ENCODE assay signal across 18 mouse cellular contexts in the genomic region with DNA sequence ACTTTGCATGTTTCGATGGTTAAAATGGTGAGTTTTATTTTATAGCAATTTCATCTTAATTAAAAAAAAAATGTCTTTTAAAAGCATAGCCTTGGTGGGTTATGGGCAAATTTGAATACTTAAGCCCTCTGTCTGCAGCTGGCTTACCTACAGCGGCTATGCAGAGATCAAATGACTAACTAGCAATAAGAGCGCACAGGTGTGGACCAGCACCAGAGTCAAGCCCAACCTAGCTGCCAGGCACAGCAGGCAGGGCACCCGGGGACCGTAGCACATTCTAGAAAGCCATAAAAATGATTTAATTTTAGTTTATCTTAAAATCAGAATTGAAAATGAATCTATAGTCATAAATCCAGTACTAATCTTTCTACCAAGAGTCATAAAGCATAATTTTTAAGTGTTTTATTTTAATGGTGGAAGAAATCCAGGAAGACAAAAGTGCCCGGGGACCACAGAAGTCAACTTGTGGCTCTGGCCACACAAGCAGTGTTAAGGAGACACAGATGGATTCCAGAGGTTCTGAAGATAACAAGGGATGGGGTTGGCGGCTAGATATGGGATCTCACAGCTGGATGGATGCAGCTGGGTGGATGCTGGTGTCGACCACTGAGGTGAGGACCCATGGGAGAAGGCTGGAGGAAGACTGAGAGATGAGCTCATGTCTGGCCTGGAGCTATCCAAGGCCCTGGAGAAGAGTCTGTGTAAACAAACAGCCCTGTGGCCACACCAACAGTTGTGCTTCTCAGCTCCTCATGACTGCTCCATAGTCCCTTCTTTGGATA. TPM values are rescaled to one million over a fixed set of nuclear protein-coding genes. Genes with fewer than 3 reads are reported as not detected.
DNase-seq lines count a peak whose midpoint lies in the region; ATAC-seq and TF ChIP-seq lines count a peak whose summit lies in the region.
"Had no signal": no experiment of that assay in that cellular context is flagged by ENCODE, and none has a peak within 500 bp of the region (broad histone marks: within the 10 kb centered on the region; RNA-seq: fewer than 3 reads in every experiment).

No protein-coding gene starts in this region.

- H3K4me2 ChIP-seq in intestine, embryonic 16.5 days (ENCODE audit: low read depth, low read length) = no peak overlapping the region
- no peak overlapping the region for H3K4me2 ChIP-seq in intestine, embryonic 15.5 days (replicated peaks)
- H3K4me2 ChIP-seq: heart, embryonic 13.5 days; lung, embryonic 15.5 days; stomach, embryonic 15.5 days had no signal

- H3K9me3 ChIP-seq in intestine, embryonic 16.5 days (ENCODE audit: control insufficient read depth, low read length) = no peaks in the 10 kb centered on the region
- no peaks in the 10 kb centered on the region for H3K9me3 ChIP-seq in intestine, embryonic 15.5 days
- H3K9me3 ChIP-seq: G1E; heart, embryonic 13.5 days; lung, embryonic 15.5 days; stomach, embryonic 15.5 days had no signal

- peak; percentile 20 for DNase-seq in gastrocnemius, postnatal 10 days
- DNase-seq in heart, postnatal 4 days = peak; percentile 38
- peak; percentile 30 for DNase-seq in thymus, adult 2 months
- no peak for DNase-seq in adrenal gland, adult 18-20 months (ENCODE audit: low spot score in 2 of 2)
- no peak for DNase-seq in ovary, adult 18-20 months (ENCODE audit: low spot score)
- DNase-seq: B cell, adult 2 months; cerebellum, adult 11-12 months; forebrain, postnatal 0 days; layer of hippocampus, adult 9-11 months; liver; right cerebral cortex, postnatal 4 days had no signal

- no peak overlapping the region for H3K9ac ChIP-seq in intestine, embryonic 16.5 days (ENCODE audit: low read depth, low read length)
- no peak overlapping the region for H3K9ac ChIP-seq in intestine, embryonic 15.5 days
- H3K9ac ChIP-seq: forebrain, postnatal 0 days; heart, embryonic 13.5 days; lung, embryonic 15.5 days; stomach, embryonic 15.5 days had no signal

- TF ChIP-seq POLR2A in thymus, adult 2 months (IDR thresholded peaks at IDR 0.05; ENCODE audit: control insufficient read depth, extremely low read depth, insufficient read depth, low read length, poor library complexity) = no peak

- no peak overlapping the region for H3K4me3 ChIP-seq in intestine, embryonic 16.5 days (ENCODE audit: low read length)
- H3K4me3 ChIP-seq in intestine, embryonic 15.5 days (replicated peaks) = no peak overlapping the region
- H3K4me3 ChIP-seq in thymus, adult 2 months (ENCODE audit: control insufficient read depth, insufficient read depth, low read length) = no peak overlapping the region
- H3K4me3 ChIP-seq: heart, embryonic 13.5 days; lung, embryonic 15.5 days; stomach, embryonic 15.5 days had no signal

- H3K27me3 ChIP-seq in intestine, embryonic 16.5 days (replicated peaks; ENCODE audit: control insufficient read depth, insufficient read depth, low read length) = no peaks in the 10 kb centered on the region
- no peaks in the 10 kb centered on the region for H3K27me3 ChIP-seq in intestine, embryonic 15.5 days (replicated peaks)
- H3K27me3 ChIP-seq in thymus, adult 2 months (ENCODE audit: control insufficient read depth, insufficient read depth, low read length) = no peaks in the 10 kb centered on the region
- H3K27me3 ChIP-seq: heart, embryonic 13.5 days; lung, embryonic 15.5 days; stomach, embryonic 15.5 days had no signal

- no peaks in the 10 kb centered on the region; the same call in 1 of the 2 replicates for H3K4me1 ChIP-seq in intestine, embryonic 16.5 days (ENCODE audit: control insufficient read depth, insufficient read depth, low read length)
- H3K4me1 ChIP-seq in intestine, embryonic 15.5 days (replicated peaks) = no peaks in the 10 kb centered on the region
- H3K4me1 ChIP-seq in thymus, adult 2 months (replicated peaks; ENCODE audit: control insufficient read depth, insufficient read depth, low read length) = peaks cover 19% of the 10 kb centered on the region
- H3K4me1 ChIP-seq: lung, embryonic 15.5 days; stomach, embryonic 15.5 days had no signal

- no peaks in the 10 kb centered on the region for H3K36me3 ChIP-seq in intestine, embryonic 16.5 days (ENCODE audit: control insufficient read depth, insufficient read depth, low read length)
- no peaks in the 10 kb centered on the region for H3K36me3 ChIP-seq in intestine, embryonic 15.5 days
- no peaks in the 10 kb centered on the region for H3K36me3 ChIP-seq in thymus, adult 2 months (ENCODE audit: control insufficient read depth, insufficient read depth, low read length)
- H3K36me3 ChIP-seq: G1E; heart, embryonic 13.5 days; lung, embryonic 15.5 days; stomach, embryonic 15.5 days had no signal

- WGBS in intestine, embryonic 16.5 days = 70% methylated on average over 8 of the region's 8 CpGs
- WGBS in intestine, embryonic 15.5 days = 70% methylated on average over 8 of the region's 8 CpGs
- 66% methylated on average over 8 of the region's 8 CpGs for WGBS in thymus, adult 2 months

- ATAC-seq in intestine, embryonic 16.5 days = peak; percentile 41; the same call in 1 of the 2 replicates
- no peak for ATAC-seq in intestine, embryonic 15.5 days
- ATAC-seq in granulocyte monocyte progenitor cell, adult 5-6 weeks (replicated peaks; ENCODE audit: poor library complexity, severe bottlenecking) = no peak
- ATAC-seq: forebrain, postnatal 0 days had no signal

- TF ChIP-seq CTCF in thymus, adult 2 months (IDR thresholded peaks at IDR 0.05; ENCODE audit: borderline replicate concordance, control insufficient read depth, extremely low read depth, insufficient read depth, low read length, poor library complexity) = no peak

- no peak overlapping the region for H3K27ac ChIP-seq in intestine, embryonic 16.5 days (ENCODE audit: low read length)
- H3K27ac ChIP-seq in intestine, embryonic 15.5 days = no peak overlapping the region
- H3K27ac ChIP-seq in thymus, adult 2 months (ENCODE audit: control insufficient read depth, insufficient read depth, low read length) = no peak overlapping the region
- H3K27ac ChIP-seq: heart, embryonic 13.5 days; lung, embryonic 15.5 days; stomach, embryonic 15.5 days had no signal

RNA-seq across cellular contexts. Expression of a gene that starts 46.5 kb away (rescaled TPM):
- 9.2 and 9.6 TPM in 2 replicates for polyA plus RNA-seq in intestine, embryonic 16.5 days (2015; fragmentation: Nextera tagmentation; extraction: Ambion mirVana)
- polyA plus RNA-seq in intestine, embryonic 15.5 days (2015; fragmentation: Nextera tagmentation; extraction: Ambion mirVana) = 9.1 and 10.3 TPM in 2 replicates
- 1 to 10 TPM; 1.2 to 3.0 TPM for total RNA-seq in gastrocnemius, postnatal 10 days (2021)
- 1 to 10 TPM; 2.3 to 2.7 TPM for total RNA-seq in heart, postnatal 4 days (2021)
- polyA plus RNA-seq in thymus, adult 2 months (2012; rRNA removed) = 53.0 and 66.8 TPM in 2 replicates
- not detected in 2 replicates for total RNA-seq in granulocyte monocyte progenitor cell, adult 5-6 weeks (2014; fragmentation: Nextera tagmentation)
- 0.43 TPM in 1 of 2 replicates, not detected in the other for total RNA-seq in granulocyte monocyte progenitor cell, adult 5-6 weeks (2017)
- total RNA-seq in adrenal gland, adult 18-20 months (2021) = 1 to 10 TPM; 2.3 to 5.2 TPM
- polyA plus RNA-seq: G1E had no signal

Comparison
In these comparisons a context has a peak if more than half of its experiments do, and no peak if none do; other contexts are left out.
1. DNase-seq: peak in gastrocnemius, postnatal 10 days (single experiment), heart, postnatal 4 days (single experiment) and thymus, adult 2 months (single experiment); none in adrenal gland, adult 18-20 months (0 of 2) and ovary, adult 18-20 months (single experiment).